Mouse (Mus musculus) limb, embryonic 13.5 days (tissue): ENCODE results near the gene Kcnk3. TPM values are rescaled to one million over a fixed set of nuclear protein-coding genes. Genes with fewer than 3 reads are reported as not detected.

Experiments used
- ATAC-seq: fragments of 200-750 bp; cut with Nextera tagmentation; 2 replicates; pipeline ENCODE4 v1.8.0; 2017; ENCODE audit warnings: low read depth, moderate number of reproducible peaks, moderate TSS enrichment; ENCODE audit not compliant: low FRiP score
- H3K27ac ChIP-seq: fragments of 300-500 bp; sonication (generic); 2 replicates; pipeline ENCODE4 v1.5.1; 2015; ENCODE audit warnings: inconsistent platforms, mild to moderate bottlenecking, moderate library complexity
- H3K27me3 ChIP-seq: fragments of 300-500 bp; sonication (generic); 2 replicates; pipeline ENCODE4 v1.6.1; 2015; ENCODE audit warnings: mild to moderate bottlenecking, inconsistent platforms
- H3K36me3 ChIP-seq: fragments of 300-500 bp; sonication (generic); 2 replicates; pipeline ENCODE4 v1.6.1; 2015; ENCODE audit warnings: inconsistent platforms, mild to moderate bottlenecking, moderate library complexity
- H3K4me1 ChIP-seq: fragments of 300-500 bp; sonication (generic); 2 replicates; pipeline ENCODE4 v1.6.1; 2015; ENCODE audit warnings: inconsistent platforms
- H3K4me2 ChIP-seq: fragments of 300-500 bp; sonication (generic); replicated peaks from 2 replicates; pipeline ENCODE4 v1.6.1; 2015; ENCODE audit warnings: inconsistent platforms, mild to moderate bottlenecking, moderate library complexity
- H3K4me3 ChIP-seq: fragments of 300-500 bp; sonication (generic); 2 replicates; pipeline ENCODE4 v1.5.1; 2015; ENCODE audit warnings: moderate library complexity, mild to moderate bottlenecking, inconsistent platforms
- H3K9ac ChIP-seq: fragments of 300-500 bp; sonication (generic); 2 replicates; pipeline ENCODE4 v1.6.1; 2015; ENCODE audit warnings: mild to moderate bottlenecking, inconsistent platforms
- H3K9me3 ChIP-seq: fragments of 300-500 bp; sonication (generic); 2 replicates; pipeline ENCODE4 v1.6.1; 2016; ENCODE audit warnings: inconsistent platforms
- WGBS: fragments of 180-500 bp; shearing (Covaris S2); methylation state at CpG from one replicate; pipeline ENCODE4 v1.1.7; 2015; 5-methylcytosine and 5-hydroxymethylcytosine counted together
- polyA plus RNA-seq: library from polyadenylated mRNA; unstranded; fragments of >200 nt; fragmentation: Nextera tagmentation; extraction: Ambion mirVana; gene quantifications from 2 replicates; pipeline ENCODE4 v1.2.1, GENCODE M21; 2015

Kcnk3 gene
- polyA plus RNA-seq, 1 experiment from 2014 or later = 0.66 TPM

GRCm38 (mm10) chr5:30589546-30589945 lies 1.6 kb downstream of the Kcnk3 start:
- Histone ChIP-seq H3K9me3 (no peaks in the 10 kb centered on the region), H3K9ac (no peak overlapping the region), H3K4me2 (no peak overlapping the region), H3K27me3 (peaks cover 82% of the 10 kb centered on the region), H3K27ac (no peak overlapping the region), H3K4me1 (peaks cover 25% of the 10 kb centered on the region), H3K36me3 (no peaks in the 10 kb centered on the region), H3K4me3 (no peak overlapping the region)
- no peak for ATAC-seq
- WGBS = 66% methylated on average over 3 of the region's 3 CpGs

DNA sequence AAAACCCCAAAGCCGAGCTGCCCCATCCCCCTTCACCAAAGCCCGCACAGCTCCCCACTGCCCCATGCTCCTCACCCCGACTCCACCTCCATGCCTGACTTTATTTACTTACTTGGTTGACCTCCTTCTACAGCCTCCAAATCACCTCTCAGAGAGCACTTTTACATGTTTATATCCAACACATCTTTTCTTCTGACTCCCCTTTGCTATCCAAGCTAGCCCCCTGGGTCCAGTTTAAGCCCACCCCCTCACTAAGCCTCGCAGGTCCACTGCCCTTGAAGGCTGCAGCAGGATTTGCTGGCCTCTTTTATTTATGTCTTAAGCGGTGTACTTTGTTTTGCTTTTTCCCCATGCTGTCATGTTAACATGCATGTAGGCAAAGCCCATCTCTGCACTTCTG lies 2.3 kb downstream of the Kcnk3 start:
- H3K9ac ChIP-seq = no peak overlapping the region
- peaks cover 75% of the 10 kb centered on the region for H3K27me3 ChIP-seq
- no peak for ATAC-seq
- H3K36me3 ChIP-seq = no peaks in the 10 kb centered on the region
- no peak overlapping the region for H3K4me2 ChIP-seq
- no peak overlapping the region for H3K27ac ChIP-seq
- H3K4me1 ChIP-seq = peaks cover 31% of the 10 kb centered on the region
- 75% methylated on average over 5 of the region's 5 CpGs for WGBS
- H3K4me3 ChIP-seq = no peak overlapping the region
- H3K9me3 ChIP-seq = no peaks in the 10 kb centered on the region

DNA sequence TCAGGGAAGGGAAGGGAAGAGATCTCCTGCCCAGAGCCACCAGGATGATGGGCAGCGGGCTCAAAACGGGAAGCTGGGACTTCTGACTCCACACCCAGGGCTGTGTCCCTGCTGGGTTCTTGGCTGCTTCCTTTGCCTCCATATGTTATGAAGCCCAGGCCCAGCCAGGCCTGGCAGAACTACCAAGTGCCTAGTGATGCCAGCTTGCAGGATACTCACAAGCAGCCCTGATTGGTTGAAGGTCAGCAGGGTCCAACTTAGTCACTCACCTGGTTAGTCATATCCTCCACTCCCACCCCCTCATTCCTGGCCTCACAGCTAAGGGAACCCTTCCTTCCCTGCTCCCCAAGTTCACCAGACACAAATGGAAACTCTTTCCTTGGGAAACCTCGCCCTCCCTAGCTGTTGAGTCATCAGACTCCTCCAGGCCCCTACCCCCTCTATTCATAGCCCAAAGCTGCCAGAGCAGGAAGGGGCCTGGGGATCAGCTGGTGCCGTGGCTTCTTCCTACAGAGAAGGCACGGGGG lies 3.3 kb downstream of the Kcnk3 start:
- H3K4me2 ChIP-seq = no peak overlapping the region
- H3K4me3 ChIP-seq = no peak overlapping the region
- no peaks in the 10 kb centered on the region for H3K36me3 ChIP-seq
- no peaks in the 10 kb centered on the region for H3K9me3 ChIP-seq
- H3K4me1 ChIP-seq = peaks cover 35% of the 10 kb centered on the region
- ATAC-seq = no peak
- no peak overlapping the region for H3K27ac ChIP-seq
- H3K9ac ChIP-seq = no peak overlapping the region
- peaks cover 67% of the 10 kb centered on the region for H3K27me3 ChIP-seq
- 38% methylated on average over 5 of the region's 5 CpGs for WGBS

GRCm38 (mm10) chr5:30591786-30592185 lies 3.8 kb downstream of the Kcnk3 start:
- no peaks in the 10 kb centered on the region for H3K9me3 ChIP-seq
- H3K27ac ChIP-seq = no peak overlapping the region
- WGBS = 75% methylated on average over 8 of the region's 8 CpGs
- no peak for ATAC-seq
- peaks cover 35% of the 10 kb centered on the region for H3K4me1 ChIP-seq
- H3K4me2 ChIP-seq = no peak overlapping the region
- H3K36me3 ChIP-seq = no peaks in the 10 kb centered on the region
- H3K4me3 ChIP-seq = no peak overlapping the region
- peaks cover 62% of the 10 kb centered on the region for H3K27me3 ChIP-seq
- H3K9ac ChIP-seq = no peak overlapping the region

- Histone ChIP-seq H3K9me3 (no peaks in the 10 kb centered on the region), H3K27ac (no peak overlapping the region), H3K36me3 (no peaks in the 10 kb centered on the region), H3K4me2 (no peak overlapping the region), H3K9ac (no peak overlapping the region), H3K4me1 (peaks cover 35% of the 10 kb centered on the region), H3K4me3 (no peak overlapping the region), H3K27me3 (peaks cover 56% of the 10 kb centered on the region)
- no peak for ATAC-seq
- 78% methylated on average over 11 of the region's 11 CpGs for WGBS
Measured at GRCm38 (mm10) chr5:30592279-30592980, 4.5 kb downstream of the Kcnk3 start.

GRCm38 (mm10) chr5:30593360-30593759 lies 5.4 kb downstream of the Kcnk3 start:
- Histone ChIP-seq H3K4me2 (no peak overlapping the region), H3K27me3 (peaks cover 47% of the 10 kb centered on the region), H3K4me3 (no peak overlapping the region), H3K4me1 (peaks cover 32% of the 10 kb centered on the region), H3K9ac (no peak overlapping the region), H3K36me3 (no peaks in the 10 kb centered on the region), H3K9me3 (no peaks in the 10 kb centered on the region), H3K27ac (no peak overlapping the region)
- WGBS = 81% methylated on average over 11 of the region's 11 CpGs
- ATAC-seq = no peak

- ATAC-seq = no peak
- Histone ChIP-seq H3K36me3 (no peaks in the 10 kb centered on the region), H3K4me2 (no peak overlapping the region), H3K4me1 (peaks cover 26% of the 10 kb centered on the region), H3K27me3 (peaks cover 41% of the 10 kb centered on the region), H3K27ac (no peak overlapping the region), H3K9ac (no peak overlapping the region), H3K4me3 (no peak overlapping the region), H3K9me3 (no peaks in the 10 kb centered on the region)
- WGBS = 33% methylated on average over 10 of the region's 10 CpGs
Measured at GRCm38 (mm10) chr5:30593811-30594504, 6.0 kb downstream of the Kcnk3 start.

GRCm38 (mm10) chr5:30594953-30595560 lies 7.1 kb downstream of the Kcnk3 start:
- Histone ChIP-seq H3K27ac (no peak overlapping the region), H3K27me3 (peaks cover 30% of the 10 kb centered on the region), H3K36me3 (no peaks in the 10 kb centered on the region), H3K4me3 (no peak overlapping the region), H3K4me1 (peaks cover 24% of the 10 kb centered on the region), H3K9ac (no peak overlapping the region), H3K4me2 (no peak overlapping the region), H3K9me3 (no peaks in the 10 kb centered on the region)
- ATAC-seq = no peak
- 45% methylated on average over 6 of the region's 6 CpGs for WGBS

GRCm38 (mm10) chr5:30601397-30601796 lies 13.4 kb downstream of the Kcnk3 start:
- Histone ChIP-seq H3K27me3 (peaks cover under 1% of the 10 kb centered on the region; the same call in 1 of the 2 replicates), H3K36me3 (no peaks in the 10 kb centered on the region), H3K9me3 (no peaks in the 10 kb centered on the region), H3K4me1 (no peaks in the 10 kb centered on the region), H3K4me2 (no peak overlapping the region), H3K4me3 (no peak overlapping the region), H3K9ac (no peak overlapping the region), H3K27ac (no peak overlapping the region)
- 35% methylated on average over 4 of the region's 4 CpGs for WGBS
- ATAC-seq = no peak

DNA sequence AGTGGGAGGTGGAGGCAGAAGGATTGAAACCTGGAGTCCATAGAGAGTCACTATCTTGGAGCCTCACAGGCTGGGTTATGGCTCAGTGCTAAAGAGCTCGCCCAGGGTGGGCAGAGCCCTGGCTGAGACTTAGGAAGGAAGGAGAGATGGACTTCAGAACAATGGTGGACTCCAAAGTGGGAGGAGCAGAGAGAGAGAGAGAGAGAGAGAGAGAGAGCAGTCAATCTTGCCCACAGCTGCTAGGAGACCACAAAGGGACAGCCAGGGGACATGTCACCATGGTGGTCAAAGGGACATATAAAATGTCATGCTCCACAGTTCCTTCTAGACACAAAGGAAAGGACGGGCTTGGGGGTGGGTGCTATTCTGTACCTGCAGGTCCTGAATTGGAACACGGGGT lies 15.3 kb downstream of the Kcnk3 start:
- no peak overlapping the region for H3K4me3 ChIP-seq
- no peak for ATAC-seq
- H3K4me1 ChIP-seq = no peaks in the 10 kb centered on the region
- H3K27ac ChIP-seq = no peak overlapping the region
- 71% methylated on average over 3 of the region's 3 CpGs for WGBS
- H3K9me3 ChIP-seq = no peaks in the 10 kb centered on the region
- H3K4me2 ChIP-seq = no peak overlapping the region
- H3K27me3 ChIP-seq = peaks cover 3% of the 10 kb centered on the region; the same call in 1 of the 2 replicates
- H3K36me3 ChIP-seq = no peaks in the 10 kb centered on the region
- H3K9ac ChIP-seq = no peak overlapping the region

DNA sequence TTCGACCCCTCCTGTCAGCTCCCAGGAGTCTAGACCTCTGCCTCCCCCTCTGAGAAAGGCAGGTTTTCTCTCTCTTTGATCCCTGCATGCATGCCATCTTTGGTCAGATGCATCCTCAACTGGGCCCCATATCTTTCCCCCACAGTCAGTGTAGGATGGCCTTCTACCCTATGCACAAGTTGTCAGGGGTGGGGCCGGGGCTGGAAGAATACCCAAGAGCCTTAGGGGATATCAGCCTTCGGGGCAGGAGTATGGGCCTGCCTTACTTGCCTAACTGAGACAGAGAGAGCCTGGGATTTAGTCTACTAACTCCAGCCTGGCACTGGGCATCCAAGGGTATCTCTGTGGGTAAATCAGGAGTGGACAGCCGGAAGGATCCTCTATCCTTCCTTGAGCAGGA lies 16.0 kb downstream of the Kcnk3 start:
- no peak overlapping the region for H3K4me3 ChIP-seq
- H3K27ac ChIP-seq = no peak overlapping the region
- H3K4me2 ChIP-seq = no peak overlapping the region
- H3K4me1 ChIP-seq = no peaks in the 10 kb centered on the region
- H3K27me3 ChIP-seq = peaks cover 3% of the 10 kb centered on the region; the same call in 1 of the 2 replicates
- WGBS = 60% methylated on average over 4 of the region's 4 CpGs
- H3K9me3 ChIP-seq = no peaks in the 10 kb centered on the region
- no peak overlapping the region for H3K9ac ChIP-seq
- no peaks in the 10 kb centered on the region for H3K36me3 ChIP-seq
- ATAC-seq = no peak

GRCm38 (mm10) chr5:30604769-30605188 lies 16.8 kb downstream of the Kcnk3 start:
- no peaks in the 10 kb centered on the region for H3K36me3 ChIP-seq
- H3K4me1 ChIP-seq = no peaks in the 10 kb centered on the region
- no peak overlapping the region for H3K9ac ChIP-seq
- 71% methylated on average over 8 of the region's 8 CpGs for WGBS
- H3K9me3 ChIP-seq = no peaks in the 10 kb centered on the region
- no peak overlapping the region for H3K4me3 ChIP-seq
- ATAC-seq = no peak
- no peak overlapping the region for H3K27ac ChIP-seq
- H3K4me2 ChIP-seq = no peak overlapping the region
- peaks cover 3% of the 10 kb centered on the region; the same call in 1 of the 2 replicates for H3K27me3 ChIP-seq
